In genomic region chr16:21995304-21995703, GRCm38 (mm10) we compare ENCODE assay signal across 8 mouse cellular contexts. TPM values are rescaled to one million over a fixed set of nuclear protein-coding genes. Genes with fewer than 3 reads are reported as not detected.
DNase-seq lines count a peak whose midpoint lies in the region; ATAC-seq lines count a peak whose summit lies in the region.

Gene Liph (minus strand): TSS chr16:21995663.

- peak within 1 kb of the TSS; percentile 25; the same call in 1 of the 2 replicates for H3K4me3 ChIP-seq in heart, embryonic 12.5 days
- H3K4me3 ChIP-seq in embryonic facial prominence, embryonic 14.5 days (ENCODE audit: low read depth, low read length), result peak within 1 kb of the TSS; percentile 24; the same call in 1 of the 2 replicates
- peak within 1 kb of the TSS; percentile 21 for H3K4me3 ChIP-seq in hindbrain, embryonic 14.5 days (replicated peaks; ENCODE audit: low read length)
- H3K4me3 ChIP-seq in limb, embryonic 15.5 days, result peak within 1 kb of the TSS; percentile 16; the same call in 1 of the 2 replicates
- peak within 1 kb of the TSS; percentile 23 for H3K4me3 ChIP-seq in midbrain, embryonic 13.5 days (replicated peaks)

- H3K36me3 ChIP-seq in heart, embryonic 12.5 days, result no peaks in the 10 kb centered on the region
- no peaks in the 10 kb centered on the region for H3K36me3 ChIP-seq in embryonic facial prominence, embryonic 14.5 days (ENCODE audit: control insufficient read depth, insufficient read depth, low read length)
- no peaks in the 10 kb centered on the region for H3K36me3 ChIP-seq in hindbrain, embryonic 14.5 days (replicated peaks; ENCODE audit: control insufficient read depth, insufficient read depth)
- H3K36me3 ChIP-seq in limb, embryonic 15.5 days, result no peaks in the 10 kb centered on the region
- H3K36me3 ChIP-seq in midbrain, embryonic 13.5 days, result no peaks in the 10 kb centered on the region

- H3K9ac ChIP-seq in heart, embryonic 12.5 days, result no peak within 1 kb of the TSS; the same call in 1 of the 2 replicates
- peak within 1 kb of the TSS; percentile 20; the same call in 1 of the 2 replicates for H3K9ac ChIP-seq in embryonic facial prominence, embryonic 14.5 days (ENCODE audit: low read depth, low read length)
- peak within 1 kb of the TSS; percentile 51 for H3K9ac ChIP-seq in hindbrain, embryonic 14.5 days
- no peak within 1 kb of the TSS for H3K9ac ChIP-seq in limb, embryonic 15.5 days
- H3K9ac ChIP-seq in midbrain, embryonic 13.5 days (replicated peaks), result no peak within 1 kb of the TSS

- H3K27ac ChIP-seq in heart, embryonic 12.5 days (ENCODE audit: poor library complexity, severe bottlenecking), result no peak within 1 kb of the TSS
- H3K27ac ChIP-seq in embryonic facial prominence, embryonic 14.5 days (replicated peaks; ENCODE audit: low read depth, low read length), result no peak within 1 kb of the TSS
- no peak within 1 kb of the TSS for H3K27ac ChIP-seq in hindbrain, embryonic 14.5 days
- H3K27ac ChIP-seq in limb, embryonic 15.5 days, result peak within 1 kb of the TSS; percentile 47; the same call in 1 of the 2 replicates
- no peak within 1 kb of the TSS for H3K27ac ChIP-seq in midbrain, embryonic 13.5 days

- WGBS in heart, embryonic 12.5 days, result 13% methylated on average over 16 of the region's 16 CpGs
- WGBS in embryonic facial prominence, embryonic 14.5 days, result 10% methylated on average over 16 of the region's 16 CpGs
- WGBS in hindbrain, embryonic 14.5 days, result 5% methylated on average over 16 of the region's 16 CpGs
- 5% methylated on average over 16 of the region's 16 CpGs for WGBS in limb, embryonic 15.5 days
- 6% methylated on average over 16 of the region's 16 CpGs for WGBS in midbrain, embryonic 13.5 days

- peaks cover 10% of the 10 kb centered on the region for H3K4me1 ChIP-seq in heart, embryonic 12.5 days (replicated peaks)
- no peaks in the 10 kb centered on the region for H3K4me1 ChIP-seq in embryonic facial prominence, embryonic 14.5 days (ENCODE audit: control insufficient read depth, insufficient read depth, low read length)
- no peaks in the 10 kb centered on the region; the same call in 1 of the 2 replicates for H3K4me1 ChIP-seq in hindbrain, embryonic 14.5 days (replicated peaks; ENCODE audit: control insufficient read depth, insufficient read depth, low read length)
- H3K4me1 ChIP-seq in limb, embryonic 15.5 days, result no peaks in the 10 kb centered on the region
- H3K4me1 ChIP-seq in midbrain, embryonic 13.5 days (replicated peaks), result peaks cover 7% of the 10 kb centered on the region

- DNase-seq in heart, adult 8-10 months (ENCODE audit: low spot score), result no peak
- peak; percentile 46 for DNase-seq in embryonic facial prominence, embryonic 14.5 days (ENCODE audit: low spot score)
- DNase-seq in hindbrain, embryonic 14.5 days (ENCODE audit: low spot score), result no peak
- DNase-seq in urinary bladder, adult 2 months (ENCODE audit: low spot score), result peak; percentile 37
- DNase-seq in testis, postnatal 10 days (ENCODE audit: low spot score), result no peak

- H3K4me2 ChIP-seq in heart, embryonic 12.5 days, result peak within 1 kb of the TSS; percentile 64
- H3K4me2 ChIP-seq in embryonic facial prominence, embryonic 14.5 days (ENCODE audit: low read depth, low read length), result peak within 1 kb of the TSS; percentile 48
- H3K4me2 ChIP-seq in hindbrain, embryonic 14.5 days (replicated peaks), result peak within 1 kb of the TSS; percentile 57
- H3K4me2 ChIP-seq in limb, embryonic 15.5 days, result peak within 1 kb of the TSS; percentile 40
- peak within 1 kb of the TSS; percentile 56 for H3K4me2 ChIP-seq in midbrain, embryonic 13.5 days (replicated peaks)

- no peak for ATAC-seq in heart, embryonic 12.5 days (ENCODE audit: insufficient number of reproducible peaks, low FRiP score)
- ATAC-seq in embryonic facial prominence, embryonic 14.5 days (ENCODE audit: low read depth), result no peak
- no peak; the same call in 1 of the 2 replicates for ATAC-seq in hindbrain, embryonic 14.5 days (ENCODE audit: low FRiP score)
- no peak for ATAC-seq in limb, embryonic 15.5 days (ENCODE audit: insufficient number of reproducible peaks, low FRiP score, low TSS enrichment, low read depth)
- no peak for ATAC-seq in midbrain, embryonic 13.5 days

- no peaks in the 10 kb centered on the region for H3K9me3 ChIP-seq in heart, embryonic 12.5 days (replicated peaks)
- no peaks in the 10 kb centered on the region for H3K9me3 ChIP-seq in embryonic facial prominence, embryonic 14.5 days (ENCODE audit: control insufficient read depth, low read length)
- H3K9me3 ChIP-seq in hindbrain, embryonic 14.5 days (ENCODE audit: control insufficient read depth, low read length), result no peaks in the 10 kb centered on the region
- no peaks in the 10 kb centered on the region for H3K9me3 ChIP-seq in limb, embryonic 15.5 days
- no peaks in the 10 kb centered on the region for H3K9me3 ChIP-seq in midbrain, embryonic 13.5 days

- H3K27me3 ChIP-seq in heart, embryonic 12.5 days (replicated peaks), result no peaks in the 10 kb centered on the region
- H3K27me3 ChIP-seq in embryonic facial prominence, embryonic 14.5 days (replicated peaks; ENCODE audit: control insufficient read depth, insufficient read depth, low read length), result no peaks in the 10 kb centered on the region
- H3K27me3 ChIP-seq in hindbrain, embryonic 14.5 days (ENCODE audit: control insufficient read depth, insufficient read depth, low read length), result no peaks in the 10 kb centered on the region
- H3K27me3 ChIP-seq in limb, embryonic 15.5 days, result no peaks in the 10 kb centered on the region
- 0 out of 2 replicates have a peak, but pooled peaks cover 7% of the 10 kb centered on the region for H3K27me3 ChIP-seq in midbrain, embryonic 13.5 days

RNA-seq across cellular contexts. Expression of gene Liph, which starts in this region (rescaled TPM):
- 0.18 and 0.27 TPM in 2 replicates for polyA plus RNA-seq in heart, embryonic 12.5 days (2016; fragmentation: Nextera tagmentation; extraction: Ambion mirVana)
- not detected for total RNA-seq in heart, adult 8-10 months (2022)
- 0.71 and 1.2 TPM in 2 replicates for polyA plus RNA-seq in embryonic facial prominence, embryonic 14.5 days (2014; fragmentation: Nextera tagmentation; extraction: Ambion mirVana)
- polyA plus RNA-seq in hindbrain, embryonic 14.5 days (2014; fragmentation: Nextera tagmentation; extraction: Ambion mirVana), result 0.29 and 0.68 TPM in 2 replicates
- polyA plus RNA-seq in limb, embryonic 15.5 days (2015; fragmentation: Nextera tagmentation; extraction: Ambion mirVana), result 11.2 and 11.5 TPM in 2 replicates
- polyA plus RNA-seq in midbrain, embryonic 13.5 days (2015; fragmentation: Nextera tagmentation; extraction: Ambion mirVana), result 0.14 and 0.20 TPM in 2 replicates
- 22.4 and 25.8 TPM in 2 replicates for polyA plus RNA-seq in urinary bladder, adult 2 months (2012; rRNA removed)

Comparison
In these comparisons a context has a peak if more than half of its experiments do, and no peak if none do; other contexts are left out.
1. H3K9ac ChIP-seq: peak in embryonic facial prominence, embryonic 14.5 days (single experiment) and hindbrain, embryonic 14.5 days (single experiment); none in heart, embryonic 12.5 days (single experiment), limb, embryonic 15.5 days (single experiment) and midbrain, embryonic 13.5 days (single experiment).
2. DNase-seq: peak in embryonic facial prominence, embryonic 14.5 days (single experiment) and urinary bladder, adult 2 months (single experiment); none in heart, adult 8-10 months (single experiment), hindbrain, embryonic 14.5 days (single experiment) and testis, postnatal 10 days (single experiment).
3. Peak in every context shown above with its lines, with median percentiles within 50 percentile points of each other: H3K4me2 ChIP-seq and H3K4me3 ChIP-seq.